Mouse (Mus musculus) adipocyte (in vitro differentiated cells): ENCODE results near the gene Ptcra.
"Not testable (repeated sequence)": the region's sequence is repeated elsewhere in the genome, so short reads cannot be mapped to it uniquely, and the experiment has no call there.

Source experiments
- DNase-seq: peaks from one replicate; pipeline ENCODE4 v3.0.0-alpha.2; 2016; ENCODE audit warnings: low spot score

The Ptcra gene

DNA sequence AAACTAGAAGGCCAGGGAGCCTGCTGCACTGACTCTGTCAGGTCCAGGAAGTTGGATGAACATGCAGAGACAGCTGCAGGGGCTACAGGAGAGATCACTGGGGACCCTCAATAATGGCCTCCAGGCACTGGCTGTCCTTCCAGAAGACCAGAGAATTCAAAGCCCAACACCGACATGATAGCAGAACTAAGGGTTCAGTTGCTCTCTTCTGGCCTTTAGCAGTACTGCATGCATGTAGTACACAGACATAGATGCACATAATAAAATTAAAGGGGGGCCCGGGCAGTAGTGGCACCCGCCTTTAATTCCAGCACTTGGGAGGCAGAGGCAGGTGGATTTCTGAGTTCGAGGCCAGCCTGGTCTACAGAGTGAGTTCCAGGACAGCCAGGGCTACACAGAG lies 7.5 kb upstream of the Ptcra start:
- DNase-seq = no peak

DNA sequence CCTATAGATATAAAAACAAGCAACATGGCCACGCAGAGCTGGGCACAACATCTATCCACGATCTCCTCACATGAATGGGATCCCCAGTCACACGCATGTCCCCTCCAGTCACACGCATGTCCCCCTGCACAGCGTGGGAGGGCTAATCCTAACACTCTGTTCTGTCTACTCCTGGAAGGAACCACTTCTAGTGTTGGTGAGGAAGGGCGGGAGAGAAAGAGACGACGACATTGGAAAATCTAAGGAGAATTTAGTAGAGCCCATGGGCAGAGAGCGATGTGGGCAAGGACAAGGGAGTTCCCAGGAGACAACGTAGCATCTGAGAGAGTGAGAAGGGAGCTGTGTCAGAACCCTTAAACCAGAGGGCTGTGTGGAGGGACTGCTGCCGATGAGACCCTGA lies 7.0 kb upstream of the Ptcra start:
- no peak for DNase-seq

DNA sequence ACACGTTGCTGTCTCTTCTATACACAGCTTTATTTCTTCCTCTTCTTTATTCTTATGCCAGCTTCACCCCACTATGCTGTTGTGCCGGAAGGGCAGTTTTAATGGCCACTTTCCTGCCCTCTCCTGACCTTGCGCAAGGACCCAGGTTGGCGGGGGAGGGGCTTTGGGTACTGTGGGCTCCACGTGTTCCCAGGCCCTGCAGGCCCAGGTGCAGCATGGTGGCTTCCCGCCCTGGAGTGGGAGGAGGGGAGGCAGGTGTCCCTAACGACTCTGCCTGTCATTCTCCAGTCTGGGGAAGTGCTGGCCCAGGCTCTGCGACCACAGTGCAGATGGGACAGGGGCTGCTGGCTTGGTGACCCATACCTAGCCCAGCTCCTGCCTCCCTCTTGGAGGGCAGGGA lies 4.4 kb upstream of the Ptcra start:
- DNase-seq = no peak

DNA sequence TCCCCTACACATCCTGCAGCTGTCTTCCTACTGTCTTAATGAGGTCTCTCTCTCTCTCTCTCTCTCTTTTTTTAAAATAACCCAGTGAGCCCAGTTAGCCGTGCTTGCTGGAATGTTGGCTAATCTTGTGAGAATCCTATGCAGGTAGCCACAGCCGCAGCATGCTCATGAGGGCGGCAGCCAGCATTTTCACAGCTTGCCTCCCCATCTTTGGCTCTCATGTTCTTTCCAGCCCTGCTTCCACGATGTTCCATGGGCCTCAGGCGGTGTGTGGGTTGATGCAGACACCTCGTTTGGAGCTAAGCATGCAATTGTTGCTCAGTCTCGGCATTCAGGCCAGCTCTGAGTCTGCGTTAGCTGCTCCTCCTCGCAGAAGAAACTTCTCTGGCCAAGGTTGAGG lies 1.4 kb upstream of the Ptcra start:
- DNase-seq = not testable (repeated sequence)

DNA sequence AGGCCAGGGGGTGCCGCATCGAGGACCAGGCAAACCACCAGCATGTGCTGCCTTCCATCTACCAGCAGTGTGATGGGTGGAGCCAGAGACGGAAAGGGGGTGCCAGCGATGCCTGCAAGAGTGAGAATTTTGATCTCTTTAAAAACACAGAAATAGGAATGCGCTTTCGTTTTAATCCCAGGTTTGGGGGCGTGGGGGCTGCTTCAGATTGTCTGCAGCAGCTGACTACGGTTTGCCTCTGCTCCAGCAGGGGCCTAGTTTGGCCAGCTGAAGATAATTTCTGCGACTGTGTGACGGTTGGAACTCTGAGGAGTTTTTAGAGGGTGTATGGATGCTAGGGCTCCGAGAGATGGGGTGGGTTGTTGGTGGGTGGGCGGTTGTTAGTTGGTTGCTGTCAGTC lies 4.8 kb downstream of the Ptcra start:
- DNase-seq = no peak

DNA sequence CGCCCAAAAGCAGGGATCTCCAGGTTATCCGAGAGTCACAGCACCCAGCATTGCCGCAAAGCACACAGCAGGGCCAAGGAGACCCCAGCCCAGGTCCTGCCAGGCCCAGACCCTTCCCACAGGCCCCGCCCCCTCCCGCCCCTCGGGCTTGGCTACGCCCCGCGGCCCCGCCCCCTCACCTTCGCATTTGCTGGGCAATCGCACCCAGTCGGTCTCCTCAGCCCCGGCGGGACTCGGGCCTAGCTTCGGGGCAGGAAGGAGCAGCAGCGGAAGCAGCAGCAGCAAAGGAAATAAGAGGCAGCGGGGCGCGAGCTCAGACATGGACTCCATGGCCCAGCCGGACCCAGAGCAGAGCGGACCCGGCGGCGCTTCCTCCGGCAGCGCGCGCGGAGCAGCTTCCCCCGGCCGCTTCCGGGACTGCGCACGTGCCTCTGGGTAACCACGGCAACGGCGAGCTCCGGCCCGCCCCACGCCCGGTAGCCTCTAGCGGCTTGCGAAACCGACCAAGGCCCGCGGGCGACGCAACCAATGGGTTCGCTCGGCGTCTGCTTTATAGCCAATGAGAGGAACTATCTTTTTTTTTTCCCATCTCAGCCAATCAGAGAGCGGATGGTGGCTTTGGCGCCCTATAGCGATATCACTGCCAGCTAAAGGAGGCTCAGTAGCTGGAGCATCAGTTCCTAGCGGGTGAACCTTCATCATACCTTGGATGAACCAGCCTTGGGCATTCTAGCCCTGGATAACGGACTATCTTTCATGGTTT lies 11.5 kb downstream of the Ptcra start, which contains the start of gene Cnpy3:
Cnpy3 (minus strand) TSS at position 421 of the 763 bp plus-strand sequence.
- peak; percentile 97 for DNase-seq

DNA sequence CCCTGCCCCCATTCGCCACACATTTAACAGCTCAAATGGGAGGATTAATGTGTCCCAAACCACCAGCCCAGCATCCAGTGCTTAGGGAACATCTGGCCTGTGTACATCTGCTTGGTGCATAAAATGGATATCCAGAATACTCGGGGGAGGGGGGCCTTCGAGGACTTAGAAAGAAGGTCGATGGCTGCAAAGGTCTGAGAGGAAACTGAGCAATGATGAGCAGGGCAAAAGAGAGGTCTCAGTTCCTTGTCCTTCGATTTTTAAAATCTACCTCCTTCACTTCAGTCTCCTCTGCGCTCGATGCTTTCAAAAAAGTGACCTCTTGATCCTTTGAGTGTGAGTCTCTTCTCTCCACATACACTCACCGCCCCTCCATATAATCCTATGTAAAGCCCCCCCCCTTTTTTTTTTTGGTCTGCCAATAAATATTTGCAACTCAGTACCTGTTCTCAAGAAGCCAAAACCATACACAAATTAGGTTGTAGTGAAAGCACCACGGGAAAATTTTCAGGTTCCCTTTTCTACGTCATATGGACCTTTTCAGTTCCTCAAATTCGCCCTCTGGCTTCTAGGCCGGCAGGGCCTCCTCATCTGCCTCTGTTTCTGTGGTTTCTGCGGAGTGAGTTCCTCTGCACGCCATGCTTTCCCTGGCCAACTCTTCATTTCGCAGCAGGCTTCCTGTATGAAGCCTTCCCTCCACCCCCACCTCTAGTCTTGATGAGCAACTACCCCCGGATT lies 12.3 kb downstream of the Ptcra start:
- no peak for DNase-seq

DNA sequence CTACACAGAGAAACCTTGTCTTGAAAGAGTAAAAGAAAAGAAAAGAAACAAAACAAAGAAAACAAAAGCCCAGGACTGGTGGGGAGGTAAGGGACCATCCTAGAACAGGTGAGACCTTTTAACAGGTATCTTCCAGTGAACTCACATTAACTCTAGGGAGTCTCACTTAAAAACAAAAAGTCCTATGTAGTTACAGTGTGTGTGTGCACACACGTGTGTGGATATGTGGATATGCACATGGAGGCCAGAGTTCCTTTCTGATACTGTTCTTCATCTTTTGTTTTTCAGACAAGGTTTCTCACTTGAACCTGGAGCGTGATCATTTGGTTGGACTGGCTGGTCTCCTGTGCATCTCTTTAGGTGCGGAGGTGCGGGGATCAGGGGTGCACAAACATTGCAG lies 12.9 kb downstream of the Ptcra start:
- no peak for DNase-seq

DNA sequence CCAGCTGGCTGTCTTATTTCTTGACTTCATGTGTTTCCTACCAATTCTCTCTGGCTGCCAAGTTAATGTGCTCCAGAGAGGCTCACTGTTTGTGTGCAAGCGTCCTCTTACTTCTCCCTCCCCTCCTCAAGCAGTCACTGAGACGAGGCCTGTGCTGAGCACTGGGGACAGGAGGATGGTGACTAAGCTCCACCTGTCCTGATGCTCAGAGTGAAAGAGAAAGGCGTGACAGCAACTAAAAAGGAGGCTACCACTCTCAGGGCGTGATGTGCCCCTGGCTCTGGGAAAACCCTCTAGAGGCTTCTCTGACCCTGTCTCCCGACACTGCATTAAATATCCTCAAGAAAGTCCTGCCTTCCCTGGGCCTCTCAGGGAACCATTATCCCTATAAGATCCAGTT lies 14.2 kb downstream of the Ptcra start:
- no peak for DNase-seq

DNA sequence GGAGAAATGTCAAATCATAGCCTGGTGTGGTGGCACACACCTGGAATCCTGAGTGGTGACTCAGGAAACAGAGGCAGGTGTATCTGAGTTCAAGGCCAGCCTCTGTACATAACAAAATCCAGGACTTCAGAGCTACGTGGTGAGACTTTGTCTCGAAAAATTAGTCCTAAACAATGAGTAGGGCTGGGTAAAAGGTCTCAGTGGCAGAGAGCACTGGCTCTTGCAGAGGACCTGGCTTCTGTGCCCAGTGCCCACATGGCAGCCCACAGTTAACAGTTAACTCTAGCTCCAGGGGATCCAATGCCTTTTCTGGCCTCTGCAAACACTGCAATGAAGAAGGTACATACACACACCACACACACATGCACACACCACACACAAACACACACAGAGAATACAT lies 15.7 kb downstream of the Ptcra start:
- DNase-seq = peak; percentile 55

DNA sequence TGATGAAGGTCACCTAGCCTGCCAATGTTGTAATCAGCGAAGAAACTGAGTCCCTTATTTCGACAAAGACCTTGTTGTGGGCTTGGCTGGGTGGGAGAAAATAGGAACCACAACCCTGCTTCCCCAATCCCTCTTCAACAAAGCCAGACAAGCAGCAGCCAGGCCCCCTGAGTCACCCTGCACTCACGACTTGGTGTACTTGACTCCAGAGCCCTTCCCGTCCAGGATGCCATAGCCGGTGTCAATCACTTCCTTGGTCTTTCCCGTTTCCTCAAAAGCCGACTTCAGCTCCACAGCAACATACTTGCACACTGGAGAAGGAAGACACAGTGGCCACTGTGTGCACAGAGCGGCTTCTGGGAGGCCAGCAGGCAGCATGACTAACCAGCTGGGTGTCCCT lies 16.3 kb downstream of the Ptcra start:
- no peak for DNase-seq

DNA sequence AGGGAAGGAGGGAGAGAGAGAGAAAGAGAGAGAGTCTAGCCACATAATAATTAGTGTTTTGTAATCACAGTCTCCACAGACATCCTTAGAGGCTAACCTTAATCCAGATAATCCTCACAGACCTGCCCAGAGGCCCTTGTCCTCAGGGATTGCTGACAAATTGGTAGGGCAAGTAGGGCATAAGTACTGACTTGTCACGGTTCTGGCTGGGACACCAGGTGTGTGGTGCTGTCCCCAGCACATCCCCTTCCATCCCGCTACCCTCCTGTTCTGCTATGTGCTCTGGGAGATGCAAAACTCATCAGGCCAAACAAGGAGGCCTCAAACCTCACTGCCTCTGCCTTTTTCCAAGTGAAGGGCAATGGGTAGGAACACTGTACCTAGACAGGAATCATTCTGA lies 18.0 kb downstream of the Ptcra start:
- DNase-seq = no peak

DNA sequence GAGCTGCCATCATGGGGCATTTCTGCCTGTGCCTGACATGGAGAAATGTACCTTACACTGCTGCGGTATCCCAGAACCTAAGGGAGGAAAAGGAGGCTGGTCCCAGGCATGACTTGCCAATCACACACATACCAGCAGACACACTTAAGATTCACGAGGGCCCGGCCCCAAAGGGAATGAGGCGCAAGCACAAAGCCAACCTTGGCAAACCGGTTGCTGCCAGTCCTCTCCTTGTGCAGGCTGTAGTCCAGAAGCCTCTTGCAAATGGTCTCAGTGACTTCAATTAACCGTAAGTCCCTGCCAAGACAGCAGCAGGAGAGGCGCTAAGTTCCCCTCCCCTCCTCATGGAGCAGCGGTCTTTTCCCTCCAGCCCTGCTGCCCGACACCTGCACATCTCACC lies 20.5 kb downstream of the Ptcra start:
- DNase-seq = peak; percentile 57

DNA sequence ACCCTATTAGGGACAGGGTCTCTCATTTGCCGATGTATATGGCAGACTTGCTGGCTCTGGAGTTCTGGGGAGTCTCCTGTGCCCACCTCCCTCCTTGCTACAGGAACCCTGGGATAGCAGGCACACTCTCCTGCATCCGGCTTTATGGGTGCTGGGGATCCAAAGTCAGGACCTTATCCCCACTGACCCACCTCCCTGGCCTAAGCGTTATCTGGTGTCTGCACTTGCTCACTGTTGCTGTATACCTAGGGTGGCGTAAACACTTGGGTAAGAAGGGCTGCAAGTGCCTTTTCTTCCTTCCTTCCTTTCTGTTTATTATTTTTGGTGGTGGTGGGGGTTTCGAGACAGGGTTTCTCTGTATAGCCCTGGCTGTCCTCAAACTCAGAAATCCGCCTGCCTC lies 22.2 kb downstream of the Ptcra start:
- no peak for DNase-seq

DNA sequence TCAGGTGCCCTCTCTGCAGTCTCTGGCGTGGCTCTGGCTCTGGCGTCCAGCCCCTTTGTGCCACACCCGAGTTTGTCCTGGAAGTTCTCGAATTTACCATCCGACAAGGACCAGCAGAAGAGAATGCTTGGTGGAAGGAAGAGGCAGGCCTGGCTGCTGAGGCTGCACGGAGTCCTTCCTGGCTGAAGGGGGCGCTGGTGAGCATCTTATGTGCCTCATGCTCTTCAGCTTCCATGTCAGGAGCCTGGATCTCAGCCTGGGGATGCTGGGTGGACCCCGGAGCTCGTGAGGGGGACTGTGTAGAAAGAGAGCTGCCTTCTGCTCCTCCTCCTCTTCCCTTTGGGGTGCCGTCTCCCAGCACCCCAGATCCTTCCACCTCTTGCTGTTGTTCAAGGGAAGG lies 27.4 kb downstream of the Ptcra start:
- no peak for DNase-seq

DNA sequence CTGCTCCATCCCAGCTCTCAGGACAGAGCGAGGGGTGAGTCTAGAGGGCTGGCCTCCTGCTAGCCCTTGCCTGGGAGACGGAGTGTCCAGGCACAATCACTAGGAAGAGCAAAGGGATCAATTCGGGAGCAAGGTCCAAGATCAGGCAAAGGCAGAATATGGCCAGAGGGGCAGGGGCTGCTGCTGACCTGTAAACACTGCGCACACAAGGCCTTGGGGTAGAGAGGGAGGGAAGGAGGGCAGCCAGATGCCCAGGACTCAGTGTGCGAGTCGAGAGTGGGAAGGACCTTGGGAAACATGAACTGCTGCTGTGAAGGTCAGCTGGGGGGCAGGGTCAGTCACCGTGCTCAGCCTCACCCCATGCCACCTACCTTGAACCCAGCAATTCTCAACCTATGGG lies 28.2 kb downstream of the Ptcra start:
- no peak for DNase-seq

DNA sequence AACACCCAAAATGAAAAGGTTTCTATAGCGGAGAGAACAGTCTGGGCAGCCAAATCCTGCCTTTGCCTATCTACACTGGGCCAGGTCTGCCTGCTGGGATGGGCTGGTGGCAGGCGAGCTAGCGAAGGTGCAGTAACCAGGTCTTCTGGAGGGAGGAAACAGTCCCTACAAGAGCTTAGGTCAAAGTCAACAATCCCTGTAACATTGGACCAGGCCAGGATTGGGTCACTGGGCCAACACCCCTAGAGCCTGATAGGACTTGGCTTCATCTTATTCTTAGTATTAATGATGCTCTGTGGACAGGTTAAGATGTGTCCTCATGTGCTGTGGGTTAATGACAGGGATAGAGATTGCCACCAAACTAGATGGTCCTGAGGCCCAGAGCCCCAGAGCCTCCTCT lies 29.5 kb downstream of the Ptcra start:
- no peak for DNase-seq

DNA sequence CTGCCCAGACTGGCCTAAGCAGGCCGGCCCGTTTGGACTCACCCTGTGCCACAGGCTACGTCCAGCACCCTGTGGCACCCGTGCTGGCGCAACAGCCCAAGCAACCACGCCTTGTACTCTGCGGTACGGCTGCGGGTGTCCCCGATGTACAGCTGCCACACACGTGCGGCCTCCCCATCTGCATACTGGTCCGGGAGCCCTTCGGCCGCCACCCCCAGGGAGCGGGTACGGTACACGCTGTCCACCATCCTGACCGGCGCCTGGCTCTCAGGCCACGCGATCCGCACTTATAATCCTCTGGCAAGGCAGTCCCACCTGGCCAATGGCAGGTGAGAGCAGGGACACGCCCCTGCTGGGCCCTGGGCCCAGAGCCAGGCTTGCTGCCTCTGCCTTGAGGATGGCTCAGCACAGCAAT lies 34.6 kb downstream of the Ptcra start, which contains the start of gene Gnmt:
Gnmt (minus strand) TSS at position 265 of the 415 bp plus-strand sequence.
- DNase-seq = no peak

DNA sequence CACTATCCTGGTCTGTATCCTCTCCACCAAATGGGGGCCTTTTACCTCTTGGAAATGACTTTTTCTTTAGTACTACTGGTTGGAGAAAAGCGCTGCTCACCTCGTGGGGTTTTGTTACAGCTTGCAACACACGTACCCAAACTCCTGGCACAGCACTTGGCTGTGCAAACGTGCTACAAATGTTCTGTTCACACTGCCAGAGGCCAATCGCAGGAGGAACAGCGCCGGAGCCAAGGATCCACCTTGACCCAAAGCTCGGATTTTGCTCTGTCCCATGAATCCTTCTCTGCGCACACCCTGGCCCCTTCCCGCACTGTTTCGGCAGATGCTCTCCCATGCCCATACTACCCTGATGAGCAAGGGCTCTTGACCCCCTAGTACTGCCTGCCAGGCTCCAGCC lies 35.0 kb downstream of the Ptcra start:
- DNase-seq = no peak

DNA sequence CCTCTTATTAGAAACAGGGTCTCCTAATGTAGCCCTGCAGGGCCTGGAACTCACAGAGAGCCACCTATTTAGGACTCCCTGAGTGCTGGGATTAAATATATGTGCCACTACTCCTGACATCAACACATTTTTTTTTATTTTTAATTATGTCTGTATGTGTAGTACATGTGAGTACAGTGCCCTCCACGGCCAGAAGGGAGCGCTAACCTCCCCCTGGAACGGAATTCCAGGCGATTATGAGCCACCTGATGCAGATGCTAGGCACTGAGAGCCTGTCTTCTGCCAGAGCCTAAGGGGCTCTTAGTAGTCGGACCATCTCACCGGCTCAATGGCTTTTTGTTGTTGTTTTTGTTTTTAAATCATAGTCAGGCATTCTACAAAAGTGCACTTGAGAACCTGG lies 35.5 kb downstream of the Ptcra start:
- no peak for DNase-seq

DNA sequence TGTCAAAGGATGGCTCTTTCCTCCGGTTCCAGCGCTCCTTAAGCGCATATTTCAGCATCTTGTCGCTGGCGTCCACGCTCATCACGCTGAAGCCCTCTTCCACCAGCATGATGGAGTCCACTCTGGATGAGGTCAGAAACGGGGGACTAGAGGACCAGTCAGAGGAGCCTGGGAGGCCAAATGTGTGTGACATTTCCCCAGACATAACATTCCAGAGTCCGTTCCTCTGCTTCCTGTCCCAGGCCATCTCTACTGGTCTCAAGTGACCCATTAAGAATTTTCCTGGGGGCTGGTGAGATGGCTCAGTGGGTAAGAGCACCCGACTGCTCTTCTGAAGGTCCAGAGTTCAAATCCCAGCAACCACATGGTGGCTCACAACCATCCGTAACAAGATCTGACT lies 36.2 kb downstream of the Ptcra start:
- DNase-seq = no peak

DNA sequence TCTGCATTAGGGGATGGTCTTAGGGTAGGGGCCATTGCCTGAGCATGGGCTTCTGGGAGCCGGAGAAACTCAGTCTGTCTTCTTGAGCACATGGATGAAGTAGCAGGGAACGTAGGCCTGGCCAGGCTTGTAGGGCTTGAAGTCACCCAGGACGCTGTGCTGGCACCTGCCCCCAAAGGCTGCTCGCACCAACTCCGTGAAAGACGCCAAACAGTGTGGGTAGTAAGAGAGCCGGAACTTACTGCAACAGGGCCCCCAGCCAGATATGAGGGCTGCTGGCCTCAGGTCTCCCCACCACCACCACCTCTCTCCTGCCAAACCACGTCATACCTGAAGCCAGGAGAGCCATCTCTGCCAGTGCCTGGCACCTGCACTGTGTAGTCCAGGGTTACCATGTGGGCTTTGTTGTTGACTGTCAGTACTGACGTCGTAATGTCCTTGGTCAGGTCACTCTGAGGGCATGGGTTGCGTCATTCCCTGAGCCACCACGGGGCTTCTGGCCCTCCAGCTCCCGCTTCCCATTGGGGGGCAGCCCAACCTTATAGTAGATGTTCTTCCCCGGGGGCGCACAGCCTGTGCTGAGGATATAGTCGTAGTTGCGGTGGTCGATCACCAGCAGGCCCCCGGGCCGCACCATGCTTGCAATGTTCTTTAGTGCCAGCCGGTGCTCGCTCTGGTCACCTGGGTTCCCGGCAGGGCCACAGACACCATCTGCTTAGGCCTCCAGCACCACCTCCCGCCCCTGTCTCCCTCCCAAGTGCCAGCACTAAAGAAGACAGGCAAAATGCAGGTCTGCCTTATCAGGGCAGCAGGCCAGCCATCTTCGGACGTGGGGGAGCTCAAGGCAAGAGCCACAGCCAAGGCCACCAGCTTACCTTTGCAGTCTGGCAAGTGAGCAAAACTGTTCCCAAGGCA lies 37.5 kb downstream of the Ptcra start:
- DNase-seq = no peak

DNA sequence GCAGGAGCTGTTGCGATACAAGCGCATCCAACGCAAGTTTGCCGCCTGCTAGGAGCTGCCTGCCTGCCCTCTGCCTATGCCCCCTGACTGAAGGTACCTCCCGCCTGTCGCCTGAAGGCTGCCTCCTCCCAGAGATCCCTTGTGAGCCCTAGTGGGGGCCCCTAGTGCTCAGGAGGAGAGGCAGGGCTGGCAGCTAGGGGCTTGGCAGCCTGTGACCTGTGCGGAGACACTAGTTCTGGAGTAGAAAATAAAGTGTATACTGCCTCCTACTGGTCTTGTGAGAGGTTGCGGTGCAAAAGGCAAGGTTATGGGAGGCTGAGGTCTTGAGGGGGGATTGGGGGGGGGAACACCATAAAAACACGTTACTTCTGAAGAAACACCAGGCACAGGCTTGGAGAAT lies 38.2 kb downstream of the Ptcra start:
- DNase-seq = no peak
